Mouse (Mus musculus) forebrain, embryonic 12.5 days (tissue): ENCODE data around the gene Clmn. TPM values are rescaled to one million over a fixed set of nuclear protein-coding genes. Genes with fewer than 3 reads are reported as not detected.

Experiments
- ATAC-seq: fragments of 200-750 bp; cut with Nextera tagmentation; 2 replicates; pipeline ENCODE4 v1.8.0; 2017; ENCODE audit warnings: moderate TSS enrichment; ENCODE audit not compliant: low FRiP score
- H3K27ac ChIP-seq: fragments of 300-500 bp; sonication (generic); 2 replicates; pipeline ENCODE4 v1.5.1; 2016; ENCODE audit warnings: mild to moderate bottlenecking
- H3K27me3 ChIP-seq: fragments of 300-500 bp; sonication (generic); 2 replicates; pipeline ENCODE4 v1.6.1; 2016; ENCODE audit warnings: mild to moderate bottlenecking
- H3K36me3 ChIP-seq: fragments of 300-500 bp; sonication (generic); replicated peaks from 2 replicates; pipeline ENCODE4 v1.6.1; 2016; ENCODE audit warnings: mild to moderate bottlenecking
- H3K4me1 ChIP-seq: fragments of 300-500 bp; sonication (generic); 2 replicates; pipeline ENCODE4 v1.6.1; 2016
- H3K4me2 ChIP-seq: fragments of 300-500 bp; sonication (generic); 2 replicates; pipeline ENCODE4 v1.6.1; 2016; ENCODE audit warnings: mild to moderate bottlenecking, moderate library complexity
- H3K4me3 ChIP-seq: fragments of 300-500 bp; sonication (generic); replicated peaks from 2 replicates; pipeline ENCODE4 v1.5.1; 2016; ENCODE audit warnings: mild to moderate bottlenecking
- H3K9ac ChIP-seq: fragments of 300-500 bp; sonication (generic); 2 replicates; pipeline ENCODE4 v1.6.1; 2016; ENCODE audit warnings: mild to moderate bottlenecking
- H3K9me3 ChIP-seq: fragments of 300-500 bp; sonication (generic); 2 replicates; pipeline ENCODE4 v1.6.1; 2016
- WGBS: fragments of 180-500 bp; shearing (Covaris S2); methylation state at CpG from one replicate; pipeline ENCODE4 v1.1.7; 2016; 5-methylcytosine and 5-hydroxymethylcytosine counted together
- polyA plus RNA-seq: library from polyadenylated mRNA; unstranded; fragments of >200 nt; fragmentation: Nextera tagmentation; extraction: Ambion mirVana; gene quantifications from 2 replicates; pipeline ENCODE4 v1.2.1, GENCODE M21; 2016

The Clmn gene
- 2.6 and 2.8 TPM in 2 replicates for polyA plus RNA-seq

GRCm38 (mm10) chr12:104864439-104865165, at the start of gene Clmn:
Clmn (minus strand) TSS chr12:104865076.
- under 1% methylated on average over 47 of the region's 80 CpGs for WGBS
- H3K27ac ChIP-seq, result peak within 1 kb of the TSS; percentile 25; the same call in 1 of the 2 replicates

DNA sequence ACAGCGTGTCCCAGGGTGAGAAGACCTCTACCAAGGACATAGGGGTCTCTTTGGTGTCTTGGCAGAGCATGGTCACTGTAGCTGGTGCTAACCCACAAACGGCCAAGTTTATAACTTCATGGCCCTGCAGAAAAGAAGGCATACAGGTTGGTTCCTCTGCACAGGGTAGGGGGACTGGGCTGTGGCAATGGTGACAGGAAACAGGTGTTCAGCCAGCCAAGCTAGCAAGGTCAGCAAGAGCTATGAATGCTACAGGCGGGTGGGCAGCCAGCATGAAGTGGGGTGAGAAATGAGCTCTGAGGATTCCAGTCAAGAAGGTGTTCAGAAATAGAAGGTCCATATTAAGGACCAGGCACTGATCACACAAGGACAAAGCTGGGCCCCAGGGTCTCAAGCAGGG, 48.1 kb upstream of the Clmn start:
- H3K36me3 ChIP-seq, result no peaks in the 10 kb centered on the region
- no peak overlapping the region for H3K27ac ChIP-seq
- no peak overlapping the region for H3K4me3 ChIP-seq
- WGBS, result 73% methylated on average over 3 of the region's 3 CpGs
- no peak overlapping the region for H3K4me2 ChIP-seq
- H3K9me3 ChIP-seq, result 0 out of 2 replicates have a peak, but pooled peaks cover 4% of the 10 kb centered on the region
- peaks cover 36% of the 10 kb centered on the region; the same call in 1 of the 2 replicates for H3K27me3 ChIP-seq
- peaks cover 26% of the 10 kb centered on the region for H3K4me1 ChIP-seq
- no peak for ATAC-seq
- H3K9ac ChIP-seq, result no peak overlapping the region

More at GRCm38 (mm10) chr12:104864439-104865165, at the start of gene Clmn:
- H3K27me3 ChIP-seq, result peaks cover 4% of the 10 kb centered on the region; the same call in 1 of the 2 replicates
- H3K4me1 ChIP-seq, result peaks cover 12% of the 10 kb centered on the region
- H3K4me2 ChIP-seq, result peak within 1 kb of the TSS; percentile 97
- H3K4me3 ChIP-seq, result peak within 1 kb of the TSS; percentile 74
- peak within 1 kb of the TSS; percentile 82 for H3K9ac ChIP-seq
- peak; percentile 65 for ATAC-seq
- H3K9me3 ChIP-seq, result 0 out of 2 replicates have a peak, but pooled peaks cover 4% of the 10 kb centered on the region
- H3K36me3 ChIP-seq, result no peaks in the 10 kb centered on the region

DNA sequence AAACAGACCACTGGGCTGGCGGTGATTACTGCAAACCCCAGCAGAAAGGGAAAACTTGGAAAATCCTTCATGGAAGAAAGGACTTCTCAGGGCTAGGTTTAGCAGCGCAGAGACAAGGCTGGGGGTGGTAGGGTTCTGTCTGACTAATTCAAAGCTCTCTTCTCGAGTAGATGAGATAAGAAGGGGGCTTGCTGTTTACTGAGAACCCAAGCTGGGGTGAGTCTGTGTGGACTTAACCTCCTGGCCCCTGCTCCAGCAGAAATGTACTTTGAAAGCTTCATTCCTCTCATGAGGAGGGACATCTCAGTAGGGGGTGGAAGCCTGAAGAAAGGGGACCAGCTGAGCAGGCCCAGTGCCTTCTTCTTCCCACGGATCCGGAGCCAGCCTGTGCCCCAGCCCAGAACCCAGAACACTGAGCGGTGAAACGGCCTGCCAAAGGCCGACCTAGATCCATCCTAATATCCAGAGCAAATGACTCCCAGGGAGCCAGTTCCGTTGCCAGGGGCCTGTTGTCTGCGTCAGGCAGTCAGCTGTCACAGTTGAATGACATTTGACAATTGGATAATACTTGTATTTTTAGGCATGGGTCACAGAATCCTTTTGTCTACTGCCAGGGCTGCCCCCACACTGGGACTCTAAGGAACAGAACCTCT, 47.5 kb upstream of the Clmn start:
- peaks cover 32% of the 10 kb centered on the region for H3K4me1 ChIP-seq
- 34% methylated on average over 10 of the region's 10 CpGs for WGBS

DNA sequence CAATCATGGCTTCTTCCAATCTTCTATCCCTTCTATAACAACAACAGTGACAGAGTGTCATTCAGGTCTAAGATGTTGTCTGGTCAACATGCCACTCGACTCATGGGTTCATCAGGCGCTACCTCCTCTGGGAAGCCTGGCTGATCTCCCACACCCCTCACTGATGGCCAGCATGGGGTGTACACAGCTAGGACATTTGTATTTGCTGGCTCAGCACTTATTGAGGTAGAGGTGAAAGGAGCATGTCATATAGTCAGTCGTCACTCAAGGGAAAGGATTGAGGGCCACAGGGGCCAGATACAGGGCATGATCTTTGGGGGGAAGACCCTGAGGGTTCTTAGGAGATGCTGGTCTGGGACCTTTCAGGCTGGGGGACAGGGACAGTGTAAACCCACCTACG, 44.9 kb upstream of the Clmn start:
- 0 out of 2 replicates have a peak, but pooled peaks cover 2% of the 10 kb centered on the region for H3K9me3 ChIP-seq
- peaks cover 46% of the 10 kb centered on the region for H3K27me3 ChIP-seq
- 92% methylated on average over 4 of the region's 4 CpGs for WGBS
- H3K36me3 ChIP-seq, result no peaks in the 10 kb centered on the region
- H3K4me1 ChIP-seq, result peaks cover 32% of the 10 kb centered on the region
- no peak overlapping the region for H3K4me3 ChIP-seq
- ATAC-seq, result no peak
- H3K27ac ChIP-seq, result no peak overlapping the region
- no peak overlapping the region for H3K4me2 ChIP-seq
- no peak overlapping the region for H3K9ac ChIP-seq

More for the DNA sequence above, 47.5 kb upstream of the Clmn start:
- H3K9ac ChIP-seq, result no peak overlapping the region
- no peak overlapping the region for H3K4me2 ChIP-seq
- no peak for ATAC-seq
- 0 out of 2 replicates have a peak, but pooled peaks cover 4% of the 10 kb centered on the region for H3K9me3 ChIP-seq
- no peaks in the 10 kb centered on the region for H3K36me3 ChIP-seq
- no peak overlapping the region for H3K27ac ChIP-seq
- peaks cover 37% of the 10 kb centered on the region; the same call in 1 of the 2 replicates for H3K27me3 ChIP-seq
- no peak overlapping the region for H3K4me3 ChIP-seq

- no peak overlapping the region for H3K4me3 ChIP-seq
- 45% methylated on average over 5 of the region's 5 CpGs for WGBS
- H3K27me3 ChIP-seq, result peaks cover 49% of the 10 kb centered on the region
- no peaks in the 10 kb centered on the region for H3K36me3 ChIP-seq
- H3K9ac ChIP-seq, result no peak overlapping the region
- no peaks in the 10 kb centered on the region for H3K9me3 ChIP-seq
- no peak overlapping the region for H3K4me2 ChIP-seq
- ATAC-seq, result no peak
- 0 out of 2 replicates have a peak overlapping the region, but pooled peaks have one; percentile 25 for H3K27ac ChIP-seq
- H3K4me1 ChIP-seq, result peaks cover 32% of the 10 kb centered on the region
Observed at GRCm38 (mm10) chr12:104908986-104909385, 44.1 kb upstream of the Clmn start.

DNA sequence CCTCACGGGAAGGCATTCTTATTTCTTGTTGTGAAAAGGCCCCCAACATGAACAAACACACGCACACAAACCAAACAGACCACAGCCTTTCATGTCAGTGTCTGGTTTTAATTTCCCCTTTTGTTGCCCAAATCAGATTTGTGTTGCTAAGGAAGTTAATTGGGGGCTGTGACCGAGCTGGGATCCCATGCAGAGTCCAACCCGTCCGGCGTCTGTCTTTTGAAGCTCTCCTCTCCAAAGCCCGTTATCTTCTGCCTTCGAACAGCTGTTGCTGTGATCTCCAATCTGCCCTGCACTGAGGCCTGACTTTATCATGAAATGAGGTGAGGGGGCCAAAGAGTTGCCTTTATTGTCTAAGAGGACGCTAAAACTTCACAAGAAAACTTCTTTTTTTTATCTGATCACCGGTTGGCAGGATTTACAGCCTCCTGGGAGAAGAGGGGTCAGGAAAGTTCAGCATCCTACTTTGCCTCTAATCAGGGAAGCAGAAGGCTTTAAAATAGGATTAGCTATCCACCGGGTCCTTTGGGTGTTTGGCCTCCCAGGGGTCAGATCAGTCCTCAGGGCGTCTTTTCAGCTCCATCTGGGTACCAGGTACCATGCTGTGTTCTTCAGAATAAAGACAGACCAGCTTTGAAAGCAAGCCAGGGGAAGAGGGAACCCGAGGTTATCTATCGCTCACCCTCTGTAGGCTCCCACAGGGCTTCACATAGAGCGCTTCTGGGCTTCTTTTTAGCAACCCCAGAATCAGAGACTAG, 43.3 kb upstream of the Clmn start:
- H3K9ac ChIP-seq, result no peak overlapping the region
- H3K4me2 ChIP-seq, result no peak overlapping the region
- 5% methylated on average over 15 of the region's 15 CpGs for WGBS
- H3K9me3 ChIP-seq, result no peaks in the 10 kb centered on the region
- 0 out of 2 replicates have a peak, but pooled peaks have one; percentile 17 for ATAC-seq
- H3K27ac ChIP-seq, result 0 out of 2 replicates have a peak overlapping the region, but pooled peaks have one; percentile 25
- peaks cover 45% of the 10 kb centered on the region for H3K27me3 ChIP-seq
- no peaks in the 10 kb centered on the region for H3K36me3 ChIP-seq
- H3K4me1 ChIP-seq, result peaks cover 32% of the 10 kb centered on the region
- H3K4me3 ChIP-seq, result no peak overlapping the region

GRCm38 (mm10) chr12:104907133-104907532, 42.3 kb upstream of the Clmn start:
- Histone ChIP-seq H3K27me3 (peaks cover 45% of the 10 kb centered on the region), H3K4me3 (no peak overlapping the region), H3K4me2 (no peak overlapping the region), H3K27ac (no peak overlapping the region), H3K36me3 (no peaks in the 10 kb centered on the region), H3K4me1 (peaks cover 22% of the 10 kb centered on the region), H3K9me3 (no peaks in the 10 kb centered on the region), H3K9ac (no peak overlapping the region)
- WGBS, result 94% methylated on average over 2 of the region's 2 CpGs
- ATAC-seq, result no peak

GRCm38 (mm10) chr12:104904138-104904537, 39.3 kb upstream of the Clmn start:
- Histone ChIP-seq H3K9me3 (no peaks in the 10 kb centered on the region), H3K9ac (no peak overlapping the region), H3K4me3 (no peak overlapping the region), H3K36me3 (no peaks in the 10 kb centered on the region), H3K4me2 (no peak overlapping the region), H3K4me1 (peaks cover 30% of the 10 kb centered on the region), H3K27me3 (peaks cover 31% of the 10 kb centered on the region), H3K27ac (no peak overlapping the region)
- ATAC-seq, result no peak
- WGBS, result 25% methylated on average over 5 of the region's 5 CpGs

DNA sequence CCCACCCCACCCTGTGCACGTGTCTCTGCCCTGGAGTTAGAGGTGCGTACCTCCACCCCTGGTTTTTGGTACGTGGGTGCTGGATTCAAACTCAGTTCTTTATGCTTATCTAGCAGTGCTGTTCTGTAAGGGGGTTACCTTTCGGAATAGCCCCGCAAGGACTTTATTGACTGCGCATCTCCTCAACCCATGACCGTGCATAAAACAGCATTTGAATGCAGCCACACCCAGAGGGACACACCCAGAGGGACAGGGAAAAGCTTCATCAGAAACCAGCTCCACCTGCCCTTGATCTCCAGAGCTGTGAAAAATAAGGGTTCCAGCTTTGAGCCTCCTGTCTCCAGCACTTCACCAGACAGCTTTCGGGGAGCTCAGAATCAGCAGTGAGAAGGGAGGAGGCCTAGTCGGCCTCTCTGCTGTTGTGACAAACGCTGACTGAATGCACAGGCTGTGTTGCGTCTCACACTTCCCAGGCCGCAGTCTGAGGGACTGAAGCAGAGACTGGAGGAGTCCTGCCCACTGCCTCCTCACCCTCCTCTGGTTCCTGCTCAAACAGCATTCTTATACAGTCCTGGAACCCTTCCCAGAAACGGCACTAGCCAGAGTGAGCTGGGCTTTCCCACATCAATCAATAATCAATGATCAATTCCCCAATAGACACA, 37.6 kb upstream of the Clmn start:
- H3K4me1 ChIP-seq, result peaks cover 16% of the 10 kb centered on the region
- no peak overlapping the region for H3K27ac ChIP-seq
- H3K36me3 ChIP-seq, result no peaks in the 10 kb centered on the region
- no peak overlapping the region for H3K4me3 ChIP-seq
- 86% methylated on average over 13 of the region's 13 CpGs for WGBS
- no peak for ATAC-seq
- peaks cover 20% of the 10 kb centered on the region for H3K27me3 ChIP-seq
- H3K4me2 ChIP-seq, result no peak overlapping the region
- H3K9ac ChIP-seq, result no peak overlapping the region
- H3K9me3 ChIP-seq, result no peaks in the 10 kb centered on the region

- Histone ChIP-seq H3K27ac (peak overlapping the region; percentile 36; the same call in 1 of the 2 replicates), H3K9me3 (no peaks in the 10 kb centered on the region), H3K4me1 (peaks cover 26% of the 10 kb centered on the region)
Observed at GRCm38 (mm10) chr12:104901320-104901719, 36.4 kb upstream of the Clmn start.

DNA sequence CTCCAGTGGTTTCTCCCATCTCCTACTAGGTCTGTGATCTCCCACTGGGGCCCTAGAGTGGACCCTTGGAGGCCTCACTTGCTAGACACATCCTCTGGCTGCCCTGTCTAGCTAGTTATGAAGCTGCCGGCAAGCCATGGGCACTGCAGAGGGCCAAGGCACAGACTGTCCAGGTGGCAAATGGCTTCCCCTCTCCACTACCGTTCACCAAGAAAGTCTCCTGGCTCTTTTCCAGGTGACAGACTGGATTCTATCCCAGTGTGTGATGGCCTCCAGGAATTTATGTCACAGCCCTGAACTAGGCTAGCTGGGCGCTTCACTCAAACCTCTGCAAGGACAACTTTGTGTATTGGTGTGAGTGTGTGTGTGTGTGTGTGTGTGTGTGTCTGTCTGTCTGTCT, 35.0 kb upstream of the Clmn start:
- no peaks in the 10 kb centered on the region for H3K9me3 ChIP-seq
- 78% methylated on average over 3 of the region's 3 CpGs for WGBS
- H3K4me2 ChIP-seq, result no peak overlapping the region
- H3K9ac ChIP-seq, result no peak overlapping the region
- H3K4me3 ChIP-seq, result no peak overlapping the region
- H3K27ac ChIP-seq, result no peak overlapping the region
- ATAC-seq, result no peak
- H3K36me3 ChIP-seq, result no peaks in the 10 kb centered on the region
- H3K27me3 ChIP-seq, result peaks cover 11% of the 10 kb centered on the region; the same call in 1 of the 2 replicates
- H3K4me1 ChIP-seq, result peaks cover 30% of the 10 kb centered on the region

More at GRCm38 (mm10) chr12:104901320-104901719, 36.4 kb upstream of the Clmn start:
- H3K36me3 ChIP-seq, result no peaks in the 10 kb centered on the region
- no peak overlapping the region for H3K9ac ChIP-seq
- H3K4me3 ChIP-seq, result no peak overlapping the region
- H3K4me2 ChIP-seq, result no peak overlapping the region
- no peak for ATAC-seq
- WGBS, result 25% methylated on average over 8 of the region's 8 CpGs
- peaks cover 20% of the 10 kb centered on the region for H3K27me3 ChIP-seq
